Mouse (Mus musculus): ENCODE measurements at regions not wholly inside any gene's neighbourhood (a gene's known extent, or its start where the extent isn't known, plus 50 kb on each side); places are given as distances from the start of the nearest gene placed in this dataset.

GRCm38 (mm10) chr9:118204456-118204855 is 54.5 kb upstream of the Cmc1 start:
- no peak for TF ChIP-seq TCF12 (IDR thresholded peaks at IDR 0.05; ENCODE audit: insufficient read depth, poor library complexity, severe bottlenecking)
- TF ChIP-seq TCF3 (IDR thresholded peaks at IDR 0.05; ENCODE audit: insufficient read length, low read depth) = no peak
- TF ChIP-seq CEBPB (IDR thresholded peaks at IDR 0.05; ENCODE audit: insufficient read depth, poor library complexity, severe bottlenecking) = no peak
- no peak for TF ChIP-seq MYOG (IDR thresholded peaks at IDR 0.05; ENCODE audit: control insufficient read depth in 1 of 3, insufficient read depth in 1 of 3, insufficient read length in 2 of 3, low read depth in 2 of 3)
- no peak for TF ChIP-seq POLR2AphosphoS2 (IDR thresholded peaks at IDR 0.05; ENCODE audit: insufficient read length, low read depth)
- no peak for TF ChIP-seq MYOD1 (IDR thresholded peaks at IDR 0.05; ENCODE audit: control insufficient read depth in 1 of 3, insufficient read length in 2 of 3, low read depth in 2 of 3)
- TF ChIP-seq USF1 (IDR thresholded peaks at IDR 0.05; ENCODE audit: low read depth) = no peak
- Histone ChIP-seq H3K4me3 (no peak overlapping the region), H3K36me3 (ENCODE audit: control insufficient read depth, insufficient read depth) (no peaks in the 10 kb centered on the region), H3K27me3 (ENCODE audit: control insufficient read depth, insufficient read depth, insufficient read length) (no peaks in the 10 kb centered on the region), H3K4me2 (ENCODE audit: low read depth) (no peak overlapping the region), H3K79me2 (ENCODE audit: control insufficient read depth, insufficient read depth) (no peaks in the 10 kb centered on the region), H3ac (ENCODE audit: control insufficient read depth, insufficient read length) (no peak overlapping the region)

DNA sequence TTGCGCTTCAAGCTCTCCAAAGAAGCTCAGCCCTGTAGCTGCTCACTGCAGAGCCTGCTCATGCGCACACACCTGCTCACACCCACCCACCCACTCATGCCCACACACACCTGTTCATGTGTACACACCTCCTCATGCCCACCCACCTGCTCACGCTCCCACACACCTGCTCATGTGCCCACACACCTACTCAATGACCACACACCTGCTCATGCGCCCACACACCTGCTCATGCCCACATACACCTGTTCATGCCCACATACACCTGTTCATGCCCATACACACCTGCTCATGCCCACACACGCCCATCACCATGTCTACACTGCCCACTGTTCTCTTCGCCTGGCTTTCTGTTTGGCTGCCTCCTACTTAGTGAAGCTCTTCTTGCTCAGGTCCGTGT is 56.5 kb upstream of the Cmc1 start:
- Histone ChIP-seq H3K79me2 (ENCODE audit: control insufficient read depth, insufficient read depth) (no peaks in the 10 kb centered on the region), H3K36me3 (ENCODE audit: control insufficient read depth, insufficient read depth) (no peaks in the 10 kb centered on the region), H3K27me3 (ENCODE audit: control insufficient read depth, insufficient read depth, insufficient read length) (no peaks in the 10 kb centered on the region), H3K4me2 (ENCODE audit: low read depth) (no peak overlapping the region), H3K4me3 (no peak overlapping the region), H3ac (ENCODE audit: control insufficient read depth, insufficient read length) (no peak overlapping the region)
- TF ChIP-seq TCF3 (IDR thresholded peaks at IDR 0.05; ENCODE audit: insufficient read length, low read depth) (no peak), REST (IDR thresholded peaks at IDR 0.05; ENCODE audit: insufficient read depth, insufficient read length) (no peak), MYOD1 (IDR thresholded peaks at IDR 0.05; ENCODE audit: control insufficient read depth in 1 of 3, insufficient read length in 2 of 3, low read depth in 2 of 3) (peak in 2 of 3 experiments; percentile 37 to 51), TCF12 (IDR thresholded peaks at IDR 0.05; ENCODE audit: insufficient read depth, poor library complexity, severe bottlenecking) (no peak), MYOG (IDR thresholded peaks at IDR 0.05; ENCODE audit: control insufficient read depth in 1 of 3, insufficient read depth in 1 of 3, insufficient read length in 2 of 3, low read depth in 2 of 3) (peak in 2 of 3 experiments; percentile 35 to 52)

- H3ac ChIP-seq (ENCODE audit: control insufficient read depth, insufficient read length) = no peak overlapping the region
- TF ChIP-seq POLR2AphosphoS2 (IDR thresholded peaks at IDR 0.05; ENCODE audit: insufficient read length, low read depth) = no peak
- no peak for TF ChIP-seq REST (IDR thresholded peaks at IDR 0.05; ENCODE audit: insufficient read depth, insufficient read length)
- no peak for TF ChIP-seq SRF (IDR thresholded peaks at IDR 0.05; ENCODE audit: control insufficient read depth, insufficient read length, low read depth)
- no peak for TF ChIP-seq MYOD1 (IDR thresholded peaks at IDR 0.05; ENCODE audit: control insufficient read depth in 1 of 3, insufficient read length in 2 of 3, low read depth in 2 of 3)
- TF ChIP-seq TCF3 (IDR thresholded peaks at IDR 0.05; ENCODE audit: insufficient read length, low read depth) = no peak
- TF ChIP-seq E2F4 (IDR thresholded peaks at IDR 0.05; ENCODE audit: insufficient read depth) = no peak
- H3K27me3 ChIP-seq (ENCODE audit: control insufficient read depth, insufficient read depth, insufficient read length) = peaks cover 9% of the 10 kb centered on the region
- no peaks in the 10 kb centered on the region for H3K79me2 ChIP-seq (ENCODE audit: control insufficient read depth, insufficient read depth)
- H3K4me3 ChIP-seq = no peak overlapping the region
- H3K36me3 ChIP-seq (ENCODE audit: control insufficient read depth, insufficient read depth) = no peaks in the 10 kb centered on the region
- H3K4me2 ChIP-seq (ENCODE audit: low read depth) = no peak overlapping the region
Measured at GRCm38 (mm10) chr9:118219696-118220095, 69.7 kb upstream of the Cmc1 start.

GRCm38 (mm10) chr9:118221186-118221585 is 71.2 kb upstream of the Cmc1 start:
- Histone ChIP-seq H3K4me2 (ENCODE audit: low read depth) (no peak overlapping the region), H3ac (ENCODE audit: control insufficient read depth, insufficient read length) (no peak overlapping the region)
- TF ChIP-seq USF1 (IDR thresholded peaks at IDR 0.05; ENCODE audit: low read depth) (no peak), MYOD1 (IDR thresholded peaks at IDR 0.05; ENCODE audit: control insufficient read depth in 1 of 3, insufficient read length in 2 of 3, low read depth in 2 of 3) (no peak), MAX (IDR thresholded peaks at IDR 0.05; ENCODE audit: low read depth) (no peak), REST (IDR thresholded peaks at IDR 0.05; ENCODE audit: insufficient read depth, insufficient read length) (no peak), TCF12 (IDR thresholded peaks at IDR 0.05; ENCODE audit: insufficient read depth, poor library complexity, severe bottlenecking) (no peak), POLR2AphosphoS2 (IDR thresholded peaks at IDR 0.05; ENCODE audit: insufficient read length, low read depth) (no peak), POLR2A (IDR thresholded peaks at IDR 0.05; ENCODE audit: insufficient read length, low read depth) (no peak)

DNA sequence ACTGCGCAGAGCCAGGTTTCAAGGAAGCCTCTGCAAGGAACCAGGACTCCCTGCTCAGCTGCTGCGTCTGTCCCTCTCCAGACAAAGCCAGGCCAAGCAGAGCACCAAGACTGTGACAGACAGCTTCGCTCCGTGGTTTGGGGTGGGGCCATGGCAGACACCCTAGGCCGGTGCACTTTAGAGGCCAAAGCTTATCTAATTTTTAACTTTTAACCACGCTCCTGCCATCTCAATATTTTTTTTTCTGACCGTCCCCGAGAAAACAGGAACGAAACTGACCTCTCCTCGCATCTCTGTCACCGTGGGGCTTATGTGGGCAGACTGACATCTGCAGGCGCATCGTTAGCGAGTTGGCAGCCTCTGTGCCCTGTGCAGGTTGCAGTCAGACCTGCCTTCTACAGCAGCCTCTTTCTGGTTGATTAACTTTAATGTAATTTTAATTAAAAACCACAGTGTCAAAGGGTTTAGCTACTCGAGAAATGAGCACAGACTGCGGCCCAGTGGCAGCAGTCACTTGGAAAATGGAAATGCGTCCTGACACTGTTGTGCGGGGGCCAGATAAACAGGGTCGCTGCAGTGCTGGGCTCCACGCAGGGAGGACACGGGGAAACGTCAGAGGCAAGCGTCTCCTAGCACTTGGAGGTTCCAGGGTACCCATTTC is 77.6 kb upstream of the Cmc1 start:
- no peak for TF ChIP-seq SRF (IDR thresholded peaks at IDR 0.05; ENCODE audit: control insufficient read depth, insufficient read length, low read depth)
- TF ChIP-seq CEBPB (IDR thresholded peaks at IDR 0.05; ENCODE audit: insufficient read depth, poor library complexity, severe bottlenecking) = no peak
- TF ChIP-seq MAX (IDR thresholded peaks at IDR 0.05; ENCODE audit: low read depth) = no peak
- no peak for TF ChIP-seq REST (IDR thresholded peaks at IDR 0.05; ENCODE audit: insufficient read depth, insufficient read length)
- TF ChIP-seq TCF3 (IDR thresholded peaks at IDR 0.05; ENCODE audit: insufficient read length, low read depth) = no peak
- no peak for TF ChIP-seq TCF12 (IDR thresholded peaks at IDR 0.05; ENCODE audit: insufficient read depth, poor library complexity, severe bottlenecking)
- no peak for TF ChIP-seq USF1 (IDR thresholded peaks at IDR 0.05; ENCODE audit: low read depth)
- TF ChIP-seq MYOD1 (IDR thresholded peaks at IDR 0.05; ENCODE audit: control insufficient read depth in 1 of 3, insufficient read length in 2 of 3, low read depth in 2 of 3) = no peak
- no peak for TF ChIP-seq MYOG (IDR thresholded peaks at IDR 0.05; ENCODE audit: control insufficient read depth in 1 of 3, insufficient read depth in 1 of 3, insufficient read length in 2 of 3, low read depth in 2 of 3)
- no peak for TF ChIP-seq POLR2A (IDR thresholded peaks at IDR 0.05; ENCODE audit: insufficient read length, low read depth)
- no peak for TF ChIP-seq POLR2AphosphoS2 (IDR thresholded peaks at IDR 0.05; ENCODE audit: insufficient read length, low read depth)
- TF ChIP-seq E2F4 (IDR thresholded peaks at IDR 0.05; ENCODE audit: insufficient read depth) = no peak
- Histone ChIP-seq H3K79me2 (ENCODE audit: control insufficient read depth, insufficient read depth) (no peaks in the 10 kb centered on the region), H3K4me2 (ENCODE audit: low read depth) (no peak overlapping the region)

More at GRCm38 (mm10) chr9:118221186-118221585, 71.2 kb upstream of the Cmc1 start:
- no peaks in the 10 kb centered on the region for H3K79me2 ChIP-seq (ENCODE audit: control insufficient read depth, insufficient read depth)
- H3K4me3 ChIP-seq = no peak overlapping the region
- H3K36me3 ChIP-seq (ENCODE audit: control insufficient read depth, insufficient read depth) = no peaks in the 10 kb centered on the region
- H3K27me3 ChIP-seq (ENCODE audit: control insufficient read depth, insufficient read depth, insufficient read length) = peaks cover 9% of the 10 kb centered on the region

More for the DNA sequence above, 77.6 kb upstream of the Cmc1 start:
- Histone ChIP-seq H3K36me3 (ENCODE audit: control insufficient read depth, insufficient read depth) (no peaks in the 10 kb centered on the region), H3K4me3 (no peak overlapping the region), H3K27me3 (ENCODE audit: control insufficient read depth, insufficient read depth, insufficient read length) (no peaks in the 10 kb centered on the region), H3ac (ENCODE audit: control insufficient read depth, insufficient read length) (no peak overlapping the region)

All from myocyte (in vitro differentiated cells).